Mouse (Mus musculus) MN1 (cell line): ENCODE data around the gene Efhd2.

Experiments used
- DNase-seq: peaks from one replicate; pipeline ENCODE4 v3.0.0-alpha.2; 2016; ENCODE audit warnings: low spot score

Efhd2 gene

GRCm38 (mm10) chr4:141874601-141875460, at the start of gene Efhd2:
Gene Efhd2 (minus strand): TSS chr4:141874920.
- peak; percentile 74 for DNase-seq

DNA sequence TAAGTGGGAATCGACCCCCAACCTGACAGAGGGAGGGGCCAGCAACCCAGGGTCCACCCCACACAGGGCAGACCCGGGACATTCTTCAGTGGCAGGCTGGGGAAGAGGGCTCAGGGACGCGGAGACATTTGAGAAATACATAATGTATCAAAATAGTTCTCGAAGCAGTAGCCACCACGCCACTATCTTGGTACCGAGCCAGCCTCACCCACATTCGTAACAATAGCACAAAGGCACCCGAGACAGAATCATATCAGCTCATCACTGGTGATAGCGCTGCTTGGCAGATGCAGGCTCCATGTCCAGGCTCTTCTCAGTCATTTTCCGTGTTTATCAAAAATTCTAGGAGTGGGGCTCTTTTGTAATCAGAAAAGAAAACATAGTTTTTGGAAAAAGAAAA, 49.2 kb upstream of the Efhd2 start:
- DNase-seq, result no peak

DNA sequence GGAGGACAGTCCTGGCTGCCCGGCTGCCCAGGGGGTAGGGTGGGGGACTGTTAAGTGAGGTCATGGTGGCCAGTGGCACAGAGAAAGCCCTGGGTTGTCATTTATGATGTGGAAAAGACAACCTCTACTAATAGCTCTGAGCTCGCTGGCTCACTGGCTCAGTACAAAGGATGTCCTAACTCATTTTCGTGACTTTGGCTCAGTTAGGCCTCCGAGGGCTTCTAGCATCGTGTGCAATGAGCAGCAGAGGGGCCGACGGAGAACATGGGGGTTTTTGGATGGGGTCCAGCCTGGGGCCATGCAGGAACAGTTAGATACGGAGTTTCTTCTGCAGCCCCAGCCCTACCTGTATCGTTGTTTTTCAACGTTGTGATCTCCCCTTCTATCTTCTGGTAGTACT, 45.7 kb upstream of the Efhd2 start:
- DNase-seq, result no peak

GRCm38 (mm10) chr4:141917735-141918419, 43.2 kb upstream of the Efhd2 start:
- DNase-seq, result no peak

DNA sequence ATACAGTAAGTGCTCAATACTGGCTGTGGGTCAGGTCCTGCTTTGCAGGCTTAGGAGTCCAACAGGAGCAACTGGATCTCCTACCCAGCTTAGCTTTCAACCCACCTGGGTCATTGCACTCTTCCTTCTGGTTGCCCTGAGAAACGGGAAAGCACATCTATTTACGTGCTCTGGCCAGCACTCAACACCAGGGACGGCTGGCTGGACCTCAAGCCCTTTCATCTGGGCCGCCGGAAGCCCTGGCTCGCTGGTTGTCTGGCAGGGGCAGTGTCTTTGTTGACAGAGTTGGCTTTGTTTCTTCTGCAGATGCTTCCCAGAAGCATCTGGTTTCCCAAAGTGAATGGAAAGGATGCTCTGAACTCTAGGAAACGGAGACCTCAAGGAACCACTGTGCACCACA, 39.3 kb upstream of the Efhd2 start:
- DNase-seq, result no peak

- DNase-seq, result no peak
Measured at GRCm38 (mm10) chr4:141913201-141913993, 38.7 kb upstream of the Efhd2 start.

- DNase-seq, result no peak
Measured at GRCm38 (mm10) chr4:141904710-141905109, 30.0 kb upstream of the Efhd2 start.

DNA sequence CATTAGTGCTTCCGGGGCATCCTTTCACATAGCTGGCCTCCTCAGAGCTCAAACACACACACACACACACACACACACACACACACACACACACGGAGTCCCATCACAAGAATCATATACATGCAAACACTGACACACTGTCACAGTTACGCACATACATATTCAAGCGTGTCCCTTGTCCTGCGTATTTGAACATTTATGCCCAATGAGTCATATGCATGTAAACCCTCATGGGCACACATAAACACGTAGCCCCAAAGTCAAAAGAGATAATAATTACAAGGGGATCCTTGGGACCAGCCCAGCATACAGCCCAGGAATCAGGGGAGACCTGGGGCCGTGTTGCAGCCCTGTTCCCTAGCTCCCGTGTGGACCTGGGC, 27.7 kb upstream of the Efhd2 start:
- DNase-seq, result no peak

DNA sequence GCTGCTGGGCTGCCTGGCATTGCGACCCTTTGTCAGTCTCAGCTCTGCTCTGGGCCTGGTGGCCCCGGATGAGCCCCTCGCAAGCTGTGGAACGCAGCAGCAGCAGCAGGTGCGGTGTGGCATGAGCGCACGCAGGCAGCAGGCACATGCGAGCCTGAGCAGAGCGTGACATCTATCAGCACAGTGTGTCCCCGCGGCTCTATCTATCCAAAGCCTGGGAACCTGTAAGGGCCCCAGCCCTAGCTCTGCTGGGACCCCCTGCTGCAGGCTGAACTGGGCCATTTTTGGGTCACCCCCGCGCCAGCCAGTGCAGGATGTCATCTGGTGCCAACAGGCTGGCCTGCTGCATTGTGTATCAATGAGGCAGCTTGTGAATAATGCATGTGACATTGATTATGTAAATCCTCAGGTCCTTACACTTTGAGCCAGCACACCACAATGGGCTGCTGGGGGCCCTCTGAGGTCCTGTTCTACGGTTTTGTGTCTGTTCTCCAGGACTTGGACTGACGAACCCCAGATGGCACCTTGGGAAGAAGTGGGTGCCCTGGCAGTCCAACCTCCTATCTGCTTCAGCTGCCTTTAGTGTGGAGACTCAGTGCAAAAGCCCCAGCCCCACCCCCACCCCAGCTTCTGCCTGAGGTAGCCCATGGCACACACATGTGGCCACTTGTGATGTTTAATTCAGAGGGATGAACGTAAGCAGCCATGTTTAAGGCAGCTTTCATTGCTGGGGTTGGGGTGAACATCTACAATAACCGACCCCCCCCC, 27.2 kb upstream of the Efhd2 start:
- no peak for DNase-seq

DNA sequence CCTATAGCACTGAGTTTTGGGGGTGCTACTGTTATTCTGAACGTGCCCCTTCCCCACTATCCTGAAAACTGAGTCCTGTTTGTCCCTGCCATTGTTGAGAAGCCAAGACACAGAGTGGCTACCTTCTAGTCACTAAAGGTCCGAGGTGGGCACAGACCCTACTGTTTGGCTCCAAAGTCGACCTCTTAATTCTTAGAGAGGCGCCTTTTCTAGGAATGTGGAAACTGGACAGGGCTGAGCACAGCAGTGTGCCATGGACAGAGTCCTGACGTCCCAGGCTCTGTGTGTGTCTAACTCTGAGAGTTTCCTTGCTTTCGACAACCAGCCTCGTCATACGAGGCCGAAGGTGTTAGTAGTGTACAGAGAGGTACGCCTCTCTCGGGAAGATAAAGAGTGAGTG, 25.7 kb upstream of the Efhd2 start:
- DNase-seq, result no peak

- no peak for DNase-seq
Measured at GRCm38 (mm10) chr4:141899936-141900335, 25.2 kb upstream of the Efhd2 start.

DNA sequence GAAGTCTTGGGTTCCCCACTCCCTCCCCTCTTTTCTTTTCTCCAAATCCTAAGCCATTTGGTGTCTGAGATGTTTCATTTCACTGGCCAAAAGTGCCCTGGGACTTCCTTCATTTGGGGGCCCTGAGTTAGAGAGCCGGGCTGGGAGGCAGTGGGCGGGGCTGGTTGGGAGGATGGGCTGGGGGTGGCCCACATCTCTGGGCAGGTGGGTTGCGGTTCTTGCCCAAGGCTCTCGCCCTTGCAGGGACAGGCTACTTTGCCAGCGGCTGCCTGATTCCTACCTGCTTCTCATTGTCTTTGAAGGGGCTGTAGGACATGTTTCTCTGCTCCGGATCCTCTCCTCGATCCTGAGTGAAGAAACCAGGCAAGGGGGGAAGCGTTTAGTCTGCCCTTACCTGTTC, 24.2 kb upstream of the Efhd2 start:
- no peak for DNase-seq

GRCm38 (mm10) chr4:141897838-141898237, 23.1 kb upstream of the Efhd2 start:
- no peak for DNase-seq

DNA sequence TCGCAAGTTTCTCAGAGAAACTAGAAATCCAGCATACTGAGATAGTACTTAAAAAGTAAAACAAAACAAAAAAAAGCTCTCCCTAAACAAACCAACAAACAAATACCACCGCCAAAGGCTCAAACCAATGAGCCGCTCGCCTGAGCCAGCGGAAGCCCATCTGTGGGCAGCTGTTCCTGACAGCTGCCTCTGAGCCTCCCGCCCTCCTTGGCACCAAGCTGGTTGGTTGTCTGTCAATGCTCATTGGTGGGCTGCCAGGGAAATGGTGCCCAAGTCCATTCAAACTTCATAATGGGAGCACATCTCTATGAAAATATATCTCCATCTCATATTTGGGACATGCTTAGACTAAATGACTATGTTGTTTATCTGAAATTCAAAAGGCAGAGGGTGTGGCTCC, 22.5 kb upstream of the Efhd2 start:
- no peak for DNase-seq

DNA sequence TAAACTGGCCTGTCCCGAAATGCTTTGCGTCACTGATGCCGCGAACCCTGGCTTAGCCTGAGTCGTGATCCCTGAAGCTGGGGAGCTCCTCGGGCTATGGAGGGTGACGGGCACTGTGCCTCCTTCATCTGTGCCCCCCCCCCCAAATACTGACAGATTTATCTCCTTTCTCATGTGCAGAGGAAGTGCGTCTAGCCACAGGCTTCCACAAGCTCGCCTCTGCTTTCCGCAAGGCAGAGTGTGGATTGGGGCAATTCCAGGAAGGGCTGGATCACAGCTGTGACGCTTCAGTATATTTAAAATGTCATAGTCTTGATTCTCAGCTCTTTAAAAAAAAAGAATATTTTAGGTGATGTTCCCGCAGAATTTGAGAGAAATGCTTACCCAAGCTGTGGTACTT, 21.1 kb upstream of the Efhd2 start:
- DNase-seq, result no peak

DNA sequence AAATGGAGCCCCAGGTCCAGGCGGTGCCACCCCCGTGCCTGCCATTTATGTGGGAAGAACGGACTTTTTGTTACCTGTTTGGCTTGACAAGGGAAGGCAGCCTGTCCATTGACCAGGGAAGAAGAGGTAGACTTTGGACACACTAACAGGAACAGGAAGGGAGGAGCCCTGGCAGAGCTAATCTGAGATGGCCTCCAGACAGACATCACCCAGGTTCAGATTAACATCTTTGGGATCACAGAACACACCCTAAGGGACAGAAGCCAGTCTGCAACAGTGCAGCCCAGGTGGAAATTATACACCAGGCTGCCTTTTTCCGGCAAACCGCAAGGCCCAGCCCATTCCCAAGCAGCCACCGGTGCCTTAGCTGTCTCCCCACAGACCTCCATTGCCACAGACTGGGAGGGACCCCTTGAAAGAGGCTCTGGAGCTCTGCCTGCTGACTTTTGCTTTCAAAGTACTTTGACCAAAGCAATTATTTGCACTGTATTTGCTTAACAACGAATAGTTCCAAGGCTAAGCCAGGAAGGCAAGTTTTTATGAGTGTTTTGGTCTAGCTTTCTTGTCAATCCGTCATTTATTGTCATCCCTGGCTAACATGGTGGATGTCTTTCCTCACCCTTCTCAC, 18.6 kb upstream of the Efhd2 start:
- no peak for DNase-seq

DNA sequence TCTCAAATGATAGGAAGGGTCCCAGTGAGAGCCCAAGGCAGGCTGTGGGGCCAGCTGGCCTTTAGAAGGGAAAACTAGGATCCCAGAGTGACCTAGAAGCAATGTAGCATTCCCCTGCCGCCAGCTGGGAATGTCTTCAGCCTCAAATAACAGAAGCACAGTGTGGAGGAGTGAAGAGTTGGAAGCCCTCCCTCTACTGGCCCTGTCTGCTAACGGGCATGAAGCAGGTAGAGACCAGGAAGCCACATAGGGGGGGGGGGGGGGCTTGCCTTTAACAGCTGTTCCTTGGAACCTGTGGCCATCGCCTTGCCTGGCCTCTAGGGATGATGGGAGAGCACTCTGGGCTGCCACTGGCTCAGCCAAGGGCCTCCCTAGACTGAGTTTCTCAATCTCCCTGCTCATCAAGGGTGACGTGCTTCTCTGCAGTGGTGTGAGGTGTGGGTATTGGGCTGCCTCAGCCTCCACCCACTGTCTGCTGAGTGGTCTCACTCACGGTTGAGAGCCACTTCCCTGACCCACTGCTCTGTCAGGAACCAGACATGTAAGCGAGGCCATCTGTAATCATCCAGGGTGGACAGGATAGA, 11.8 kb upstream of the Efhd2 start:
- no peak for DNase-seq

DNA sequence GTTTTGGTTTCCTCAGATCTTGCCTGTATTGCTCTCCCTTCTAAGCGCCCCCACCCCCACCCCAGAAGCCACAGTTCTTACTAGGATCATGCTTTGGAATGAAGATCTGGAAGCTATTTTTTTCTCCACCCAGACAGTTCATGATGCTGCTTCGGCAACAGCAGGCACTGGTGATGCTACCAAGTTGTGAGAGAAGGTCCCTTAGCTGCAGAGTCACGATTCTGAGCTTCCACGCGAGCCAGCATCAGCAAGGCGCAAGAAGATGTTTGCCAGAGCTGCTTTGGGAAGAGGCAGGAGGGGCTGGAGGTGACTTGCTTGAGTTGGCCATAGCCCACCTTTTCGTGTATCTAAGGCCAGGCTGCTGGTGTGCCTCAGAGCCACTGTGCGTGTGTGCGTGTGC, 10.7 kb upstream of the Efhd2 start:
- no peak for DNase-seq

DNA sequence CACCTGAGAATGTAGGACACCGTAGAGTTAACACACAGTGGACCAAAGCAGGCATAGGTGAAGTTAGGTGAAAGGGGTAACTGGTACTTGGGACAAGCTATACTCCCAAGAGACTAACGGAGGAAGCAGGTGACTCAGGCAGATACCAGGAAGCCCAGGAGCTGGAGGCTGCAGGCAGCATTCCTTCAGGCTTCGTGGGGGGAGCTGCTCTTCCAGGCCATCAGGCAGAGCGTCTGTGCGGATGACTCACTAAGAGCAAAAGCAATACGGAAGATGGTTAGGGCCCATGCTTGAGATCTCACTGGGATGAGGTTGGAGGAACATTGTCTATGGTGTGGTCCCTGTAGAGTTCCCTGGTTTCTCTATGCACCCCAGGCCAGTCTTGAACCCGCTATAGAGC, 8.1 kb upstream of the Efhd2 start:
- DNase-seq, result no peak

- DNase-seq, result no peak
Measured at GRCm38 (mm10) chr4:141881950-141882349, 7.2 kb upstream of the Efhd2 start.

DNA sequence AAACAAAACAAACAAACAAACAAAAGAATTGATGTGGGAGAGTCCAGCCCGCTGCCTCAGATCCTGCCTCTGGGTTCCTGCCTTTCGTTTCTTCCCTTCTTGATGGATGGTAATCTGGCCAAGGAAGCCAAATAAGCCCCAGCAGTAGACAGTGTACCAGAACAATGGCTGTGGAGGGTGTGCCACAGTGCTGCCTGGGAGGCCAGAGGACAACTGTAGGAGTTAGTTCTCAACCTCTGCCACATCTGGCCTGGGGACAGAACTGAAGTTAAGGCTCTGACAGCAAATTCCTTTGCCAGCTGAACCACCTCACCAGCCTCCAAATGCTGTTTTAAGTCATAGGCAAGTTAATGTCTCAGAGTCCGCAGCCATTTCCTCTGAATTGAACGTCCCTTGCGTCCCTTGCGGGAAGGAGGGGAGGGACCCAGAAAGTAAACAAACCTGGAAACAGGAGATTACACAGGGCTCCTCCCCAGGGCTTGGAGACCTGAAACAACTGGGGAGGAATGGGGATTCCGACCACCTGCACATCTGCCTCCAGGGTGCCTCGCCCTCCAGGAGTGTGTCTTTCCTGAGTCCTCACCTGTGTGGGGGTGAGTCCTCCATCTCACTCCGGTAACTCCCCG, 6.7 kb upstream of the Efhd2 start:
- DNase-seq, result no peak
